Comparison of ENCODE assay signal across 16 mouse cellular contexts in the genomic region with DNA sequence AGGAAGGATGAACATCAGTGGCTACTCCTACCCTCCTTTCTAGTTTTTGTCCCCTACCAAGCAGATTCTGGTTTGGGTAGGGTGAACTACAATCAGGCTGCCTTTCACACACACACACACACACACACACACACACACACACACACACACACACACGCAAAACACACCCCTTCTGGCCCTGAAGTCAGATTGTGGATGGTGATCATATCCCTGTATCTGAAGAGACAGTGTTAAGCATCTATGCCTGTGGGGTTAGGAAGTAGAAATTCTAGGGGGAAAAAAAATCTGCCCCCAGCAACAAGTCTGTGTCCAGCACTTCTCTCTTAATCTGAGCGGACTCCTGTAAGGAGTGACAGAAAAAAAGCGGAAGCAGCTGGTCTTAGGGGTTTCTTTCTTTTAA. TPM values are rescaled to one million over a fixed set of nuclear protein-coding genes. Genes with fewer than 3 reads are reported as not detected.
DNase-seq lines count a peak whose midpoint lies in the region; ATAC-seq lines count a peak whose summit lies in the region.
"Had no signal": no experiment of that assay in that cellular context is flagged by ENCODE, and none has a peak within 500 bp of the region (broad histone marks: within the 10 kb centered on the region; RNA-seq: fewer than 3 reads in every experiment).

No protein-coding gene starts in this region.

- H3K4me2 ChIP-seq in forebrain, embryonic 13.5 days: peak overlapping the region; percentile 50
- peak overlapping the region; percentile 57 for H3K4me2 ChIP-seq in neural tube, embryonic 13.5 days

- peak; percentile 54 for DNase-seq in heart, embryonic 10.5 days (ENCODE audit: low spot score)
- DNase-seq in heart, postnatal 10 days: no peak
- DNase-seq in limb, embryonic 10.5 days (ENCODE audit: low spot score): peak; percentile 41
- no peak for DNase-seq in Muller cell, postnatal 12 days (ENCODE audit: inconsistent ontology term)
- DNase-seq in embryo, embryonic 11 days: no peak
- DNase-seq: adrenal gland, adult 2 months had no signal

- H3K9me3 ChIP-seq in heart, embryonic 10.5 days: no peaks in the 10 kb centered on the region
- no peaks in the 10 kb centered on the region for H3K9me3 ChIP-seq in forebrain, embryonic 13.5 days (replicated peaks)
- H3K9me3 ChIP-seq in limb, embryonic 10.5 days (replicated peaks): no peaks in the 10 kb centered on the region
- no peaks in the 10 kb centered on the region for H3K9me3 ChIP-seq in neural tube, embryonic 13.5 days

- peaks cover 15% of the 10 kb centered on the region for H3K4me1 ChIP-seq in heart, embryonic 10.5 days
- H3K4me1 ChIP-seq in forebrain, embryonic 13.5 days: 0 out of 2 replicates have a peak, but pooled peaks cover 5% of the 10 kb centered on the region
- H3K4me1 ChIP-seq in limb, embryonic 10.5 days: peaks cover 10% of the 10 kb centered on the region
- H3K4me1 ChIP-seq in neural tube, embryonic 13.5 days (replicated peaks): peaks cover 13% of the 10 kb centered on the region; the same call in 1 of the 2 replicates

- ATAC-seq in forebrain, embryonic 13.5 days: no peak
- ATAC-seq in neural tube, embryonic 13.5 days (ENCODE audit: low read depth): no peak
- no peak for ATAC-seq in frontal cortex, adult (ENCODE audit: low TSS enrichment)

- no peaks in the 10 kb centered on the region for H3K36me3 ChIP-seq in heart, embryonic 10.5 days
- no peaks in the 10 kb centered on the region for H3K36me3 ChIP-seq in forebrain, embryonic 13.5 days (ENCODE audit: poor library complexity, severe bottlenecking)
- no peaks in the 10 kb centered on the region for H3K36me3 ChIP-seq in limb, embryonic 10.5 days
- H3K36me3 ChIP-seq in neural tube, embryonic 13.5 days: peaks cover 4% of the 10 kb centered on the region; the same call in 1 of the 2 replicates

- intact Hi-C loops in heart, postnatal 10 days (cut with DNase I): no loop called here

- no peak overlapping the region for H3K4me3 ChIP-seq in heart, embryonic 10.5 days
- H3K4me3 ChIP-seq in forebrain, embryonic 13.5 days: peak overlapping the region; percentile 35
- H3K4me3 ChIP-seq in limb, embryonic 10.5 days: no peak overlapping the region
- H3K4me3 ChIP-seq in neural tube, embryonic 13.5 days: peak overlapping the region; percentile 40

- 1% methylated on average over 3 of the region's 3 CpGs for WGBS in heart, embryonic 10.5 days
- WGBS in forebrain, embryonic 13.5 days: 14% methylated on average over 3 of the region's 3 CpGs
- WGBS in limb, embryonic 10.5 days: 3% methylated on average over 3 of the region's 3 CpGs
- WGBS in neural tube, embryonic 13.5 days: 6% methylated on average over 3 of the region's 3 CpGs

- peak overlapping the region; percentile 66; the same call in 1 of the 2 replicates for H3K9ac ChIP-seq in forebrain, embryonic 13.5 days
- H3K9ac ChIP-seq in neural tube, embryonic 13.5 days: peak overlapping the region; percentile 74
- H3K9ac ChIP-seq: liver, embryonic 14.5 days had no signal

- H3K27ac ChIP-seq in heart, embryonic 10.5 days: no peak overlapping the region
- H3K27ac ChIP-seq in forebrain, embryonic 13.5 days: peak overlapping the region; percentile 83
- no peak overlapping the region for H3K27ac ChIP-seq in limb, embryonic 10.5 days
- peak overlapping the region; percentile 99 for H3K27ac ChIP-seq in neural tube, embryonic 13.5 days (replicated peaks)
- H3K27ac ChIP-seq: liver, embryonic 14.5 days had no signal

- H3K27me3 ChIP-seq in heart, embryonic 10.5 days (ENCODE audit: insufficient read depth, poor library complexity, severe bottlenecking): peaks cover 97% of the 10 kb centered on the region
- H3K27me3 ChIP-seq in forebrain, embryonic 13.5 days: peaks cover 90% of the 10 kb centered on the region
- H3K27me3 ChIP-seq in limb, embryonic 10.5 days (ENCODE audit: low read depth, poor library complexity, severe bottlenecking): peaks cover 100% of the 10 kb centered on the region
- H3K27me3 ChIP-seq in neural tube, embryonic 13.5 days: peaks cover 72% of the 10 kb centered on the region

RNA-seq across cellular contexts. Expression of gene Zic1, which starts 2.5 kb away (rescaled TPM):
- not detected in 2 replicates for polyA plus RNA-seq in heart, embryonic 10.5 days (2016; fragmentation: Nextera tagmentation; extraction: Ambion mirVana)
- total RNA-seq in heart, postnatal 10 days (2021): under 1 TPM; 0.10 to 0.12 TPM
- polyA plus RNA-seq in forebrain, embryonic 13.5 days (2015; fragmentation: Nextera tagmentation; extraction: Ambion mirVana): 10.8 and 15.1 TPM in 2 replicates
- polyA plus RNA-seq in limb, embryonic 10.5 days (2016; fragmentation: Nextera tagmentation; extraction: Ambion mirVana): 0.05 and 0.06 TPM in 2 replicates
- polyA plus RNA-seq in neural tube, embryonic 13.5 days (2015; fragmentation: Nextera tagmentation; extraction: Ambion mirVana): 16.5 and 19.9 TPM in 2 replicates
- total RNA-seq: adrenal gland, adult 2 months; heart, postnatal 25 days; megakaryocyte progenitor cell, adult 5-6 weeks; MEL had no signal
- polyA plus RNA-seq: kidney, embryonic 16.5 days; spleen, adult 2 months; thymus, postnatal 0 days had no signal

RNA-seq across cellular contexts. Expression of gene Zic4, which starts 5.9 kb away (rescaled TPM):
- polyA plus RNA-seq in heart, embryonic 10.5 days (2016; fragmentation: Nextera tagmentation; extraction: Ambion mirVana): 0.13 TPM in 1 of 2 replicates, not detected in the other
- total RNA-seq in heart, postnatal 10 days (2021): not detected
- polyA plus RNA-seq in forebrain, embryonic 13.5 days (2015; fragmentation: Nextera tagmentation; extraction: Ambion mirVana): 48.4 and 62.0 TPM in 2 replicates
- polyA plus RNA-seq in limb, embryonic 10.5 days (2016; fragmentation: Nextera tagmentation; extraction: Ambion mirVana): 0.05 and 0.24 TPM in 2 replicates
- polyA plus RNA-seq in neural tube, embryonic 13.5 days (2015; fragmentation: Nextera tagmentation; extraction: Ambion mirVana): 43.0 and 51.6 TPM in 2 replicates
- total RNA-seq: adrenal gland, adult 2 months; heart, postnatal 25 days; megakaryocyte progenitor cell, adult 5-6 weeks; MEL had no signal
- polyA plus RNA-seq: adrenal gland, adult 2 months; kidney, embryonic 16.5 days; spleen, adult 2 months; thymus, postnatal 0 days had no signal

Comparison
In these comparisons a context has a peak if more than half of its experiments do, and no peak if none do; other contexts are left out.
1. DNase-seq: peak in heart, embryonic 10.5 days (single experiment) and limb, embryonic 10.5 days (single experiment); none in heart, postnatal 10 days (0 of 2), Muller cell, postnatal 12 days (single experiment) and embryo, embryonic 11 days (single experiment).
2. H3K27ac ChIP-seq: peak in forebrain, embryonic 13.5 days (single experiment) and neural tube, embryonic 13.5 days (single experiment); none in heart, embryonic 10.5 days (single experiment) and limb, embryonic 10.5 days (single experiment).
3. H3K4me3 ChIP-seq: peak in forebrain, embryonic 13.5 days (single experiment) and neural tube, embryonic 13.5 days (single experiment); none in heart, embryonic 10.5 days (single experiment) and limb, embryonic 10.5 days (single experiment).
4. RNA of gene Zic1, which starts 2.5 kb away (polyA plus RNA-seq): 16.5 to 19.9 TPM in neural tube, embryonic 13.5 days and 10.8 to 15.1 TPM in forebrain, embryonic 13.5 days; 0.05 to 0.06 TPM in limb, embryonic 10.5 days and not detected in heart, embryonic 10.5 days; every median in the first group is over 10 times any median in the second.
5. RNA of gene Zic4, which starts 5.9 kb away (polyA plus RNA-seq): 48.4 to 62.0 TPM in forebrain, embryonic 13.5 days and 43.0 to 51.6 TPM in neural tube, embryonic 13.5 days; 0.13 TPM in heart, embryonic 10.5 days and 0.05 to 0.24 TPM in limb, embryonic 10.5 days; every median in the first group is over 10 times any median in the second.